8 mouse cellular contexts compared by ENCODE assay signal in genomic region chr16:31429471-31430155, GRCm38 (mm10). TPM values are rescaled to one million over a fixed set of nuclear protein-coding genes. Genes with fewer than 3 reads are reported as not detected.
DNase-seq lines count a peak whose midpoint lies in the region; ATAC-seq lines count a peak whose summit lies in the region.

No protein-coding gene starts in this region.

- H3K9me3 ChIP-seq in embryonic facial prominence, embryonic 10.5 days: no peaks in the 10 kb centered on the region
- no peaks in the 10 kb centered on the region for H3K9me3 ChIP-seq in intestine, embryonic 15.5 days

- H3K27ac ChIP-seq in embryonic facial prominence, embryonic 10.5 days (replicated peaks): peak overlapping the region; percentile 88
- peak overlapping the region; percentile 93 for H3K27ac ChIP-seq in intestine, embryonic 15.5 days

- peak overlapping the region; percentile 69 for H3K9ac ChIP-seq in intestine, embryonic 15.5 days

- H3K36me3 ChIP-seq in embryonic facial prominence, embryonic 10.5 days (replicated peaks): no peaks in the 10 kb centered on the region
- H3K36me3 ChIP-seq in intestine, embryonic 15.5 days: no peaks in the 10 kb centered on the region

- ATAC-seq in intestine, embryonic 15.5 days: peak; percentile 96
- ATAC-seq in megakaryocyte-erythroid progenitor cell, adult 5-6 weeks (replicated peaks; ENCODE audit: low FRiP score, low TSS enrichment, poor library complexity, severe bottlenecking): peak; percentile 94

- under 1% methylated on average over 49 of the region's 49 CpGs for WGBS in embryonic facial prominence, embryonic 10.5 days
- WGBS in intestine, embryonic 15.5 days: under 1% methylated on average over 49 of the region's 49 CpGs

- peak overlapping the region; percentile 65 for H3K4me3 ChIP-seq in embryonic facial prominence, embryonic 10.5 days
- H3K4me3 ChIP-seq in intestine, embryonic 15.5 days (replicated peaks): peak overlapping the region; percentile 65

- intact Hi-C loops in left cerebral cortex, postnatal 14 days (cut with DNase I): no loop called here

- peaks cover 52% of the 10 kb centered on the region for H3K27me3 ChIP-seq in embryonic facial prominence, embryonic 10.5 days (replicated peaks; ENCODE audit: low read depth, poor library complexity, severe bottlenecking)
- no peaks in the 10 kb centered on the region; the same call in 1 of the 2 replicates for H3K27me3 ChIP-seq in intestine, embryonic 15.5 days (replicated peaks)

- peak; percentile 94 for DNase-seq in adrenal gland, postnatal 14 days
- DNase-seq in embryonic facial prominence, embryonic 10.5 days (ENCODE audit: low spot score): peak; percentile 95
- peak; percentile 75 to 87 for DNase-seq in gastrocnemius, postnatal 4 days (ENCODE audit: low spot score in 2 of 2)
- peak; percentile 96 to 98 for DNase-seq in left cerebral cortex, postnatal 14 days (ENCODE audit: low spot score in 2 of 2)
- peak; percentile 98 for DNase-seq in right cerebral cortex, postnatal 25 days
- DNase-seq in urinary bladder, postnatal 36 days (ENCODE audit: low spot score in 2 of 2): peak; percentile 84 to 88

- peak overlapping the region; percentile 93 for H3K4me2 ChIP-seq in intestine, embryonic 15.5 days (replicated peaks)

- peaks cover 32% of the 10 kb centered on the region for H3K4me1 ChIP-seq in embryonic facial prominence, embryonic 10.5 days
- peaks cover 24% of the 10 kb centered on the region for H3K4me1 ChIP-seq in intestine, embryonic 15.5 days (replicated peaks)

RNA-seq across cellular contexts. Expression of gene Bdh1, which starts 7.5 kb away (rescaled TPM):
- total RNA-seq in adrenal gland, postnatal 14 days (2021): 11.9 and 50.4 TPM in 2 replicates
- 12.2 and 13.4 TPM in 2 replicates for polyA plus RNA-seq in embryonic facial prominence, embryonic 10.5 days (2016; fragmentation: Nextera tagmentation; extraction: Ambion mirVana)
- 1 to 10 TPM; 1.8 to 2.9 TPM for total RNA-seq in gastrocnemius, postnatal 4 days (2021)
- polyA plus RNA-seq in intestine, embryonic 15.5 days (2015; fragmentation: Nextera tagmentation; extraction: Ambion mirVana): 174 and 190 TPM in 2 replicates
- total RNA-seq in left cerebral cortex, postnatal 14 days (2021): 100 to 1,000 TPM; 233 to 253 TPM
- 11.0 and 16.7 TPM in 2 replicates for total RNA-seq in megakaryocyte-erythroid progenitor cell, adult 5-6 weeks (2014; fragmentation: Nextera tagmentation)
- 23.5 and 47.3 TPM in 2 replicates for total RNA-seq in megakaryocyte-erythroid progenitor cell, adult 5-6 weeks (2017)

Comparison
In these comparisons a context has a peak if more than half of its experiments do, and no peak if none do; other contexts are left out.
1. Peak in every context shown above with its lines: DNase-seq, ATAC-seq, H3K4me3 ChIP-seq and H3K27ac ChIP-seq.